Mouse (Mus musculus) forebrain, embryonic 15.5 days (tissue): ENCODE measurements around the gene Brap. TPM values are rescaled to one million over a fixed set of nuclear protein-coding genes. Genes with fewer than 3 reads are reported as not detected.

Source experiments
- ATAC-seq: fragments of 200-750 bp; cut with Nextera tagmentation; replicated peaks from 2 replicates; pipeline ENCODE4 v1.8.0; 2017; ENCODE audit warnings: mild to moderate bottlenecking, moderate TSS enrichment, moderate library complexity
- H3K27ac ChIP-seq: fragments of 300-500 bp; sonication (generic); replicated peaks from 2 replicates; pipeline ENCODE4 v1.5.1; 2015; ENCODE audit warnings: mild to moderate bottlenecking, inconsistent platforms
- H3K27me3 ChIP-seq: fragments of 300-500 bp; sonication (generic); 2 replicates; pipeline ENCODE4 v1.6.1; 2015; ENCODE audit warnings: inconsistent platforms
- H3K36me3 ChIP-seq: fragments of 300-500 bp; sonication (generic); 2 replicates; pipeline ENCODE4 v1.6.1; 2015; ENCODE audit warnings: mild to moderate bottlenecking, inconsistent platforms
- H3K4me1 ChIP-seq: fragments of 300-500 bp; sonication (generic); 2 replicates; pipeline ENCODE4 v1.6.1; 2015; ENCODE audit warnings: inconsistent platforms
- H3K4me2 ChIP-seq: fragments of 300-500 bp; sonication (generic); replicated peaks from 2 replicates; pipeline ENCODE4 v1.6.1; 2015; ENCODE audit warnings: mild to moderate bottlenecking, inconsistent platforms
- H3K4me3 ChIP-seq: fragments of 300-500 bp; sonication (generic); 2 replicates; pipeline ENCODE4 v1.5.1; 2015; ENCODE audit warnings: mild to moderate bottlenecking, inconsistent platforms
- H3K9ac ChIP-seq: fragments of 300-500 bp; sonication (generic); replicated peaks from 2 replicates; pipeline ENCODE4 v1.6.1; 2015; ENCODE audit warnings: mild to moderate bottlenecking, inconsistent platforms
- H3K9me3 ChIP-seq: fragments of 300-500 bp; sonication (generic); 2 replicates; pipeline ENCODE4 v1.6.1; 2016; ENCODE audit warnings: inconsistent platforms
- WGBS: fragments of 180-500 bp; shearing (Covaris S2); methylation state at CpG from one replicate; pipeline ENCODE4 v1.1.7; 2015; ENCODE audit warnings: mixed read lengths; 5-methylcytosine and 5-hydroxymethylcytosine counted together
- polyA plus RNA-seq: library from polyadenylated mRNA; unstranded; fragments of >200 nt; fragmentation: Nextera tagmentation; extraction: Ambion mirVana; gene quantifications from 2 replicates; pipeline ENCODE4 v1.2.1, GENCODE M21; 2015

The Brap gene
- polyA plus RNA-seq, 1 experiment from 2014 or later, result 51.1 TPM

GRCm38 (mm10) chr5:121710402-121710801 is 50.0 kb downstream of the Brap start:
- ATAC-seq, result no peak
- H3K9ac ChIP-seq, result no peak overlapping the region
- WGBS, result 50% methylated on average over 2 of the region's 2 CpGs
- H3K36me3 ChIP-seq, result no peaks in the 10 kb centered on the region
- peaks cover 32% of the 10 kb centered on the region for H3K4me1 ChIP-seq
- no peaks in the 10 kb centered on the region for H3K27me3 ChIP-seq
- peak overlapping the region; percentile 94 for H3K4me2 ChIP-seq
- no peaks in the 10 kb centered on the region for H3K9me3 ChIP-seq
- H3K27ac ChIP-seq, result no peak overlapping the region
- peak overlapping the region; percentile 87 for H3K4me3 ChIP-seq

DNA sequence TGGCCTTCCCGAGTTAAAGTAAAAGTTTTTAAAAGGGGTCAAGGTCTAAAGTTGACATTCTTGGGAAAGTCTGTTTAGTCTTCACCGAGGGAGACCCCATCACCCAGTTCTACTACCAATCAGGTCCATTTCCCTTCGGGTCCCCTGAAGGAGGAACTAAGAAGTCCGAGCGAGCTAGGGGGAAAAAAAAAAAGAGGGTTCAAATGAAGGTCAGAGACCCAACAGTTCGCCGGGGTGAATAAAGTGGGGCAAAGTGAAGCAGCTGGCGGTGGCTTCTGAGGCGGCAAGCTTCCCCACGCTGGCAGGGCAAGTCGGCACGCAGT is 50.4 kb downstream of the Brap start:
- WGBS, result under 1% methylated on average over 12 of the region's 12 CpGs
- H3K36me3 ChIP-seq, result no peaks in the 10 kb centered on the region
- peaks cover 36% of the 10 kb centered on the region for H3K4me1 ChIP-seq
- H3K4me2 ChIP-seq, result peak overlapping the region; percentile 94
- no peaks in the 10 kb centered on the region for H3K9me3 ChIP-seq
- peak overlapping the region; percentile 87 for H3K4me3 ChIP-seq
- H3K9ac ChIP-seq, result peak overlapping the region; percentile 91
- H3K27me3 ChIP-seq, result no peaks in the 10 kb centered on the region
- peak overlapping the region; percentile 98 for H3K27ac ChIP-seq
- ATAC-seq, result no peak

GRCm38 (mm10) chr5:121711174-121711927 is 51.0 kb downstream of the Brap start, which contains the start of gene Atxn2:
Gene Atxn2 (plus strand): TSS chr5:121711337.
- Histone ChIP-seq H3K27me3 (no peaks in the 10 kb centered on the region), H3K4me2 (peak within 1 kb of the TSS; percentile 94), H3K4me1 (peaks cover 41% of the 10 kb centered on the region), H3K27ac (peak within 1 kb of the TSS; percentile 98), H3K4me3 (peak within 1 kb of the TSS; percentile 87), H3K36me3 (no peaks in the 10 kb centered on the region), H3K9ac (peak within 1 kb of the TSS; percentile 91), H3K9me3 (no peaks in the 10 kb centered on the region)
- under 1% methylated on average over 76 of the region's 103 CpGs for WGBS
- ATAC-seq, result peak; percentile 76

DNA sequence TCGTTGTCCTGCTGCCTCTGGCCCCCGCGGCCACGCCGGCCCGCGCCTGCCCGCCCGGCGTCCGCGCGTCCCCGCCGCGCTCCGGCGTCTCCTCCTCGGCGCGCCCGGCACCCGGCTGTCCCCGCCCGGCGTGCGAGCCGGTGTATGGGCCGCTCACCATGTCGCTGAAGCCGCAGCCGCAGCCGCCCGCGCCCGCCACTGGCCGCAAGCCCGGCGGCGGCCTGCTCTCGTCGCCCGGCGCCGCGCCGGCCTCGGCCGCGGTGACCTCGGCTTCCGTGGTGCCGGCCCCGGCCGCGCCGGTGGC is 51.5 kb downstream of the Brap start:
- no peaks in the 10 kb centered on the region for H3K9me3 ChIP-seq
- no peaks in the 10 kb centered on the region for H3K27me3 ChIP-seq
- peak; percentile 74 for ATAC-seq
- peaks cover 45% of the 10 kb centered on the region for H3K4me1 ChIP-seq
- 0% methylated on average over 40 of the region's 57 CpGs for WGBS
- no peaks in the 10 kb centered on the region for H3K36me3 ChIP-seq
- peak overlapping the region; percentile 98 for H3K27ac ChIP-seq
- peak overlapping the region; percentile 87 for H3K4me3 ChIP-seq
- H3K4me2 ChIP-seq, result peak overlapping the region; percentile 77
- peak overlapping the region; percentile 91 for H3K9ac ChIP-seq

DNA sequence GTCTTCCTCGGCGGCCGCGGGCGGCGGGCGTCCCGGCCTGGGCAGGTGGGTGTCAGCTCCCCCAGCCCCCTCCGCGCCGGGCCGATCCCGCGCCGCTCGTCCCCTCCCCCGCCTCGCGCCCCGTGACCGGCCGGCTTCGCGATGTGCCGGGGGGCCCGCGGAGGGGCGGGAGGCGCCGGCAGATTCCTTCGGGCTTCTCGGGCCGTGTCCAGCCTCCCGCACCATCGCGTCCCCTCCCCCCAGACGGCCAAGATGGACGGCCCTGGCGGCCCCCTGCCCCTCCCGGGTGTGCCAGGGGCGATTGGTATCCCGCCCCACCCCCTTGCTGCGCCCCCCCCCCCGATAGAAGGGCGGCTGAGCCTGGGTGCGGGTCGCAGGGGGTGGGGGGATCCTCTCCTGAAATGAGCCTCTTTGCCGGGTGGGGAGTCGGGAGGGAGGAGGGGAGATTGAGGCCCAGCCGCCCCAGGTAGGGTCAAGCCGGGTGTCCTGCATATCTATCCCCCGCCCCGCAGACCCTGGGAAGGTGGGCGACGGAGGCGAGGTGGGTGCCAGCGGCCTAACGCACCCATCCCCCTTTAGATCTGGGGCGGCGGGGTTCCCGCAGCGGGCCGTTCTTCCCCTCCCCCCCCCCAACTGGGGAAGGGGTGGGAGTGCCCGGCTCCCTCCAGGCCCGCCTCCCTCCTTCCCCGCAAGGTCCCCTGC is 52.0 kb downstream of the Brap start:
- H3K36me3 ChIP-seq, result no peaks in the 10 kb centered on the region
- H3K27ac ChIP-seq, result peak overlapping the region; percentile 98
- peak overlapping the region; percentile 87 for H3K4me3 ChIP-seq
- ATAC-seq, result peak; percentile 62
- H3K9ac ChIP-seq, result peak overlapping the region; percentile 91
- WGBS, result 0% methylated on average over 45 of the region's 66 CpGs
- no peaks in the 10 kb centered on the region for H3K9me3 ChIP-seq
- no peaks in the 10 kb centered on the region for H3K27me3 ChIP-seq
- H3K4me2 ChIP-seq, result peak overlapping the region; percentile 77
- H3K4me1 ChIP-seq, result peaks cover 47% of the 10 kb centered on the region

GRCm38 (mm10) chr5:121712934-121713538 is 52.7 kb downstream of the Brap start:
- Histone ChIP-seq H3K27me3 (no peaks in the 10 kb centered on the region), H3K4me1 (peaks cover 47% of the 10 kb centered on the region), H3K9ac (peak overlapping the region; percentile 91), H3K9me3 (no peaks in the 10 kb centered on the region), H3K27ac (peak overlapping the region; percentile 98), H3K4me2 (peak overlapping the region; percentile 77), H3K36me3 (no peaks in the 10 kb centered on the region), H3K4me3 (peak overlapping the region; percentile 87)
- under 1% methylated on average over 28 of the region's 32 CpGs for WGBS
- peak; percentile 38; the same call in 1 of the 2 replicates for ATAC-seq

DNA sequence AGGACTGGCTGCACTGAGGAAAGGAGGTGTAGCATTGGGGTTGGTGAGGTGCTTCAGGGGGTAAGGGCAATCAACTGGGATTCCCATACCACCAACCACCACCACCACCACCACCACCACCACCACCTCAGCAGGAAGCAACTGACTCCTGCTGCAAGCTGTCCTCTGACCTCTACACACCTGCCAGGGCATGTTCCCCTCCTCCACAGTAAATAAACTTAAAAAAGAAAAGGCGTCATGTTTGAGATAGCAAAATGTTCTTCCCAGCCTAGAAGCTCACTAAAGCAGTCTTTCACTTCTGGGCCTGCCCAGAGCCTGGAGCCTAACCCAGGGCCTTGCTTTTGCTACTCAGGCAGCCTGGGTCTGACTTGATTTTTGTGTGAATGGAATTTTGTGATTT is 54.0 kb downstream of the Brap start:
- ATAC-seq, result no peak
- H3K4me2 ChIP-seq, result no peak overlapping the region
- H3K4me1 ChIP-seq, result peaks cover 50% of the 10 kb centered on the region
- no peaks in the 10 kb centered on the region for H3K9me3 ChIP-seq
- 0 out of 2 replicates have a peak overlapping the region, but pooled peaks have one; percentile 87 for H3K4me3 ChIP-seq
- H3K27me3 ChIP-seq, result no peaks in the 10 kb centered on the region
- 84% methylated on average over 1 of the region's 1 CpGs for WGBS
- no peaks in the 10 kb centered on the region for H3K36me3 ChIP-seq
- no peak overlapping the region for H3K27ac ChIP-seq
- H3K9ac ChIP-seq, result no peak overlapping the region

- no peak for ATAC-seq
- peaks cover 50% of the 10 kb centered on the region for H3K4me1 ChIP-seq
- 83% methylated on average over 6 of the region's 6 CpGs for WGBS
- no peaks in the 10 kb centered on the region for H3K27me3 ChIP-seq
- no peaks in the 10 kb centered on the region for H3K36me3 ChIP-seq
- H3K27ac ChIP-seq, result no peak overlapping the region
- H3K9ac ChIP-seq, result no peak overlapping the region
- no peak overlapping the region for H3K4me3 ChIP-seq
- no peak overlapping the region for H3K4me2 ChIP-seq
- no peaks in the 10 kb centered on the region for H3K9me3 ChIP-seq
These were observed 54.6 kb downstream of the Brap start for GRCm38 (mm10) chr5:121714928-121715327.

DNA sequence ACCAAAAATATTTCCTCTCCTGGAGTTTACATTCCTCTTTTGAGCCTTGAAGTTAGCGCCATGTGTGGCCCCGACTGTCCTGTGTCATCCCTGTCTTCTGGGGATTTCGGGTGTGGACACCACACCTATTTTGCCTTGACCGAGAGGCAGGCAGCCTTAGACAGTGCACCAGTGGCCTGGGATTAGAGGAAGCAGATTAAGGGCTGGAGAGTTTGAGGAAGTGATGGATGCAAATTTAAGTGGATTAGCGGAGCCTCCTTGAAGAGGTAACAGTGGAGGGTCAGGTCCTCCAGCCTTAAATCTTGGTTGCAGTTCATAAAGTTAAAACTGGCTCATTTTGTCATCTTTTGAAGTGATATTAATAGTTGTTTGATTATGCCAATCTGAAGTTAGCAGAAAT is 58.1 kb downstream of the Brap start:
- Histone ChIP-seq H3K27me3 (no peaks in the 10 kb centered on the region), H3K4me3 (no peak overlapping the region), H3K9ac (no peak overlapping the region), H3K9me3 (no peaks in the 10 kb centered on the region), H3K27ac (no peak overlapping the region), H3K36me3 (no peaks in the 10 kb centered on the region), H3K4me1 (peaks cover 39% of the 10 kb centered on the region), H3K4me2 (no peak overlapping the region)
- WGBS, result 85% methylated on average over 5 of the region's 5 CpGs
- no peak for ATAC-seq

DNA sequence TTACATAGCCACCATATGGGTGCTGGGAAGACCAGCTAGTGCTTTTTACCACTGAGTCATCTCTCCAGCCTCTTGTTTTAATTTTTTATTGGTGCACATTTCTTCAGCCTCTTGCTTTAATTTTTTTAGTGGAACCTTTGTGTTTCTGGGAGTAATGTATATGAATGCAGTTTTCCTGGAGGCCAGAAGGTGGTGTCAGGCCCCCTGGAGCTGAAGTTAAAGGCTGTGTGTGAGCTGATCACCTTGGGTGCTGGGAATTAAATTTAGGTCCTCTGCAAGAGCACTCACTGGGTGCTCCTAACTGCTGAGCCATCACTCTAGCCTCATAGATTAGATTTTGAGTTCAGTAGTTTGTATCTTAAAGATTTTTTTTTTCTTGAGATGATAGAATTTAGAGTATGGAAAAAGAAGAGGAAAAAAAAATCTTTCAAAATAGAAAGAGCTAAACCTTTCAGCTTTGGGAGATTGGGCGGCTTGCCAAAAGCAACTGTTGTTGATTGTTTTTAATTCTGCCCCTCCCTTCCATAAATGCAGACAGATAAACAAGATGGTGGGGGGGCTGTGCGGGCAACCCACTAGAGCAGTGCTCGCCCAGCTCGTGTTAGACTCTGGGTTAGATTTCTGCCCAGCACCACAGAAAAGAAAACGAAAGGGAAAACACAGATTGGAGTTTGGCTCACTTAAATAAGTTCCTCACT is 60.7 kb downstream of the Brap start:
- no peak overlapping the region for H3K27ac ChIP-seq
- ATAC-seq, result no peak
- H3K4me2 ChIP-seq, result no peak overlapping the region
- peaks cover 16% of the 10 kb centered on the region for H3K4me1 ChIP-seq
- H3K4me3 ChIP-seq, result no peak overlapping the region
- WGBS, result 90% methylated on average over 5 of the region's 5 CpGs
- H3K27me3 ChIP-seq, result no peaks in the 10 kb centered on the region
- no peaks in the 10 kb centered on the region for H3K36me3 ChIP-seq
- H3K9me3 ChIP-seq, result no peaks in the 10 kb centered on the region
- no peak overlapping the region for H3K9ac ChIP-seq

GRCm38 (mm10) chr5:121721841-121722240 is 61.5 kb downstream of the Brap start:
- no peaks in the 10 kb centered on the region for H3K9me3 ChIP-seq
- ATAC-seq, result no peak
- H3K4me1 ChIP-seq, result peaks cover 9% of the 10 kb centered on the region
- no peaks in the 10 kb centered on the region for H3K27me3 ChIP-seq
- WGBS, result 85% methylated on average over 3 of the region's 3 CpGs
- no peaks in the 10 kb centered on the region for H3K36me3 ChIP-seq
- H3K9ac ChIP-seq, result no peak overlapping the region
- no peak overlapping the region for H3K4me2 ChIP-seq
- H3K4me3 ChIP-seq, result no peak overlapping the region
- no peak overlapping the region for H3K27ac ChIP-seq

DNA sequence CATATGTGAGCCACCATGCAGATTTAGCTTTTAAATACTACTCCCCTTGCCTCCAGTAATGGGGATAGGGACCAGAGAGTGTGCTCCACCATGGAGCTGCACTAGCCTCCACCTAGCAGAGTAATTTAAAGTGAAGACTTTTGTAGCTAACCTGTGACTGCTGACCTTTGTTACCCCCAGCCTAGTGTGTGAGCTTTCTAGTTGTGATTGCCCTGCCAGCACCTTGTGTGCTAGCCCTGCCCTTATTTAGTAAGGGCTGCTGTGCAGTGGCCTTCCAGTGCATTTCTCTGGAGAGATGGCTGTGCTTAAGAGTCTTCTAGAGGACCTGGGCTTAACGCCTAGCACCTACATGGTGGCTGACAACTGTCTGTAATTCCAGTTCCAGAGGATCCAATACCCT is 64.3 kb downstream of the Brap start:
- no peaks in the 10 kb centered on the region for H3K36me3 ChIP-seq
- H3K9ac ChIP-seq, result no peak overlapping the region
- no peaks in the 10 kb centered on the region for H3K9me3 ChIP-seq
- H3K27ac ChIP-seq, result no peak overlapping the region
- no peak for ATAC-seq
- H3K4me1 ChIP-seq, result peaks cover 4% of the 10 kb centered on the region
- H3K27me3 ChIP-seq, result no peaks in the 10 kb centered on the region
- no peak overlapping the region for H3K4me3 ChIP-seq
- WGBS, result 87% methylated on average over 1 of the region's 1 CpGs
- no peak overlapping the region for H3K4me2 ChIP-seq
